Mouse (Mus musculus): ENCODE results near the gene Elmsan1. TPM values are rescaled to one million over a fixed set of nuclear protein-coding genes. Genes with fewer than 3 reads are reported as not detected.

The Elmsan1 gene
- polyA plus RNA-seq, 1 experiment from 2014 or later = 7.4 TPM

DNA sequence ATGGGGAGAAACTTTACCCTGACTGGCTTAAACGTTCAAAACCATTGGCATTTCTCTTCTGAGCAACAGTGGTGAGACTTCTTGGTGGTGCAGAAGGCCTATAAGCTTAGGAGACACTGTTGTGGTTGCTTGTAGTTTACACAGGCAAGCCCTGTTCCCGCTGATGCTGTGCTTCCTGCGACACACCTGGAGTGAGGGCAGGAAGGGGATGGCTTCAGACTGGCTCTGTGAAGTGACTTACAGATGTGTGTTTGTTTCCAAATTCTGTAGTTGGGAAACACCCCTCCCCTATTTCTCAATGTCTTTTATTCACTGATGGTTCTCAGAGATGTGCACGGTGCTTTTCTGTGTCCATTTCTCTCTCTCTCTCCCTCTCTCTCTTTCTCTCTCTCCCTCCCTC, 78.5 kb downstream of the Elmsan1 start:
- no peaks in the 10 kb centered on the region for H3K9me3 ChIP-seq (ENCODE audit: control insufficient read depth, low read length)
- no peak for ATAC-seq (ENCODE audit: insufficient number of reproducible peaks, insufficient read depth, low FRiP score, low read depth)
- H3K36me3 ChIP-seq (ENCODE audit: control insufficient read depth, insufficient read depth, low read length) = peaks cover 25% of the 10 kb centered on the region
- H3K4me2 ChIP-seq (ENCODE audit: low read length) = no peak overlapping the region
- no peak overlapping the region for H3K27ac ChIP-seq (replicated peaks in 1 of 2; ENCODE audit: control insufficient read depth in 1 of 2, insufficient read depth in 1 of 2, low read depth in 2 of 2, low read length in 2 of 2)
- H3K27me3 ChIP-seq (ENCODE audit: control insufficient read depth, insufficient read depth, low read length) = no peaks in the 10 kb centered on the region
- no peak overlapping the region for H3K4me3 ChIP-seq (ENCODE audit: control insufficient read depth in 1 of 2, insufficient read depth in 1 of 2, low read depth in 1 of 2, low read length in 2 of 2)
- WGBS = 65% methylated on average over 4 of the region's 4 CpGs
- no peaks in the 10 kb centered on the region for H3K4me1 ChIP-seq (ENCODE audit: control insufficient read depth in 2 of 2, insufficient read depth in 2 of 2, low read length in 2 of 2)
- no peak overlapping the region for H3K9ac ChIP-seq (ENCODE audit: low read length)

DNA sequence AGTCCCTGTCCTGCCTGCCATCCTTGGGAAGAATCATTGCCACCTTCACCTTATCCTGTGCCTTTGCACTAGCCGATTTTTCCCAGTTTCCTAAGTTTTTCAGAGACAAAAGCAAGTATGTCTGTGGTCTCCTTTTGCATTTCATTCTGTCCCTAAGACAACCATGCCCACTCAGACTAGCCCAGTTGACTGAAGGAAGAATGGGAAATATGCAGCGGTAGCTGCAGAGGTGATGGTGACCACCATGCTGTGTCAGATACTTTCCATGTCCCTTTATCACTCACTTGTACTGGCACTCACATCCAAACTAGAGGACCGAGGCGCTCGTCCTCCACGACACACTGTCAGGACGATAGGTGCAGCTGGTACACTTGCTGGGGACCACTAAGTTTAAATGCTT, 81.5 kb downstream of the Elmsan1 start:
- H3K4me3 ChIP-seq (ENCODE audit: control insufficient read depth in 1 of 2, insufficient read depth in 1 of 2, low read depth in 1 of 2, low read length in 2 of 2) = no peak overlapping the region
- H3K4me1 ChIP-seq (ENCODE audit: control insufficient read depth in 2 of 2, insufficient read depth in 2 of 2, low read length in 2 of 2) = no peaks in the 10 kb centered on the region
- no peak for ATAC-seq (ENCODE audit: insufficient number of reproducible peaks, insufficient read depth, low FRiP score, low read depth)
- H3K36me3 ChIP-seq (ENCODE audit: control insufficient read depth, insufficient read depth, low read length) = peaks cover 21% of the 10 kb centered on the region
- no peak overlapping the region for H3K27ac ChIP-seq (replicated peaks in 1 of 2; ENCODE audit: control insufficient read depth in 1 of 2, insufficient read depth in 1 of 2, low read depth in 2 of 2, low read length in 2 of 2)
- no peak overlapping the region for H3K9ac ChIP-seq (ENCODE audit: low read length)
- no peaks in the 10 kb centered on the region for H3K27me3 ChIP-seq (ENCODE audit: control insufficient read depth, insufficient read depth, low read length)
- H3K9me3 ChIP-seq (ENCODE audit: control insufficient read depth, low read length) = no peaks in the 10 kb centered on the region
- H3K4me2 ChIP-seq (ENCODE audit: low read length) = no peak overlapping the region
- WGBS = 75% methylated on average over 7 of the region's 7 CpGs

DNA sequence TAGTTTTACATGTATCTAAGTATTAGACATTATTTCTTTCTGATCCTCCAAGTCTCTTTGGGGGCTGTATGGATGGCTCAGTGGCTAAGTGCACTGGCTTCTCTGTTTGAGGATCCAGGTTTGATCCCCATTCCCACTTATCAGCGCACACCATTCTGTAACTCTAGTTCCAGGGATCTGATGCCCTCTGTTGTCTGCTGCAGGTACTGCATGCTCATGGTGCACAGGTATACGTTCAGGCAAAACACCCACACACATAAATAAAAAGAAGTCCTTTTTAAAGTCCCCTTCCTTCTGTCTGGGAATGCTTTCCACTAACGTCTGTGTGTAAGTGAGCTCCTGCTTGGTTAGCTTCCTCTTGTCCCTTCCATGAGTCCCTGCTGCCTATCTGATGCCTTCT, 86.4 kb downstream of the Elmsan1 start:
- no peak for ATAC-seq (ENCODE audit: insufficient number of reproducible peaks, insufficient read depth, low FRiP score, low read depth)
- Histone ChIP-seq H3K4me1 (ENCODE audit: control insufficient read depth in 2 of 2, insufficient read depth in 2 of 2, low read length in 2 of 2) (no peaks in the 10 kb centered on the region), H3K27me3 (ENCODE audit: control insufficient read depth, insufficient read depth, low read length) (no peaks in the 10 kb centered on the region), H3K27ac (replicated peaks in 1 of 2; ENCODE audit: control insufficient read depth in 1 of 2, insufficient read depth in 1 of 2, low read depth in 2 of 2, low read length in 2 of 2) (no peak overlapping the region), H3K4me2 (ENCODE audit: low read length) (no peak overlapping the region), H3K36me3 (ENCODE audit: control insufficient read depth, insufficient read depth, low read length) (peaks cover 31% of the 10 kb centered on the region), H3K4me3 (ENCODE audit: control insufficient read depth in 1 of 2, insufficient read depth in 1 of 2, low read depth in 1 of 2, low read length in 2 of 2) (no peak overlapping the region), H3K9me3 (ENCODE audit: control insufficient read depth, low read length) (no peaks in the 10 kb centered on the region), H3K9ac (ENCODE audit: low read length) (no peak overlapping the region)
- 62% methylated on average over 3 of the region's 3 CpGs for WGBS

DNA sequence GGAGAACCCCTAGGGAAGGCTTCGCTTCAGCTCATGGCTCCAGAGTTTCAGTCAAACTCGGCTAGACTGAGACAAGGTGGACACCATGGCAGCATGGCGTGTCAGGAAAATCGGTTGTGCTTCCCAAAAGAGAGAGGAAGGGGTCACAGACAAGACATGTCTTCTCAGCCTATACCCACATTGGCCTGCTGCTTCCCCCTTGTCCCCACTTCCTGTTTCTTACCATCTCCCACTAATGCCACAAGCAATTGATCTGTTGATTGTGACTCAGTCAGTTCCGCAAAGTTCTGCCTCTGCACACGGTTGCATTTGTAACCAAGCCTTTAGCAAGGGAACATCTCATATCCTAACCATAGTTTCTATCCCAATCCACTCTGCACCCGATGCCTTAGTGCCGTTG, 88.8 kb downstream of the Elmsan1 start:
- H3K4me3 ChIP-seq (ENCODE audit: control insufficient read depth in 1 of 2, insufficient read depth in 1 of 2, low read depth in 1 of 2, low read length in 2 of 2) = no peak overlapping the region
- no peaks in the 10 kb centered on the region for H3K9me3 ChIP-seq (ENCODE audit: control insufficient read depth, low read length)
- ATAC-seq (ENCODE audit: insufficient number of reproducible peaks, insufficient read depth, low FRiP score, low read depth) = no peak
- H3K9ac ChIP-seq (ENCODE audit: low read length) = no peak overlapping the region
- WGBS = 90% methylated on average over 8 of the region's 8 CpGs
- no peaks in the 10 kb centered on the region for H3K27me3 ChIP-seq (ENCODE audit: control insufficient read depth, insufficient read depth, low read length)
- peaks cover 16% of the 10 kb centered on the region for H3K36me3 ChIP-seq (ENCODE audit: control insufficient read depth, insufficient read depth, low read length)
- H3K27ac ChIP-seq (replicated peaks in 1 of 2; ENCODE audit: control insufficient read depth in 1 of 2, insufficient read depth in 1 of 2, low read depth in 2 of 2, low read length in 2 of 2) = no peak overlapping the region
- H3K4me2 ChIP-seq (ENCODE audit: low read length) = no peak overlapping the region
- H3K4me1 ChIP-seq (ENCODE audit: control insufficient read depth in 2 of 2, insufficient read depth in 2 of 2, low read length in 2 of 2) = no peaks in the 10 kb centered on the region

GRCm38 (mm10) chr12:84128576-84128975, 90.1 kb downstream of the Elmsan1 start:
- H3K36me3 ChIP-seq (ENCODE audit: control insufficient read depth, insufficient read depth, low read length) = peaks cover 18% of the 10 kb centered on the region
- WGBS = 78% methylated on average over 6 of the region's 6 CpGs

DNA sequence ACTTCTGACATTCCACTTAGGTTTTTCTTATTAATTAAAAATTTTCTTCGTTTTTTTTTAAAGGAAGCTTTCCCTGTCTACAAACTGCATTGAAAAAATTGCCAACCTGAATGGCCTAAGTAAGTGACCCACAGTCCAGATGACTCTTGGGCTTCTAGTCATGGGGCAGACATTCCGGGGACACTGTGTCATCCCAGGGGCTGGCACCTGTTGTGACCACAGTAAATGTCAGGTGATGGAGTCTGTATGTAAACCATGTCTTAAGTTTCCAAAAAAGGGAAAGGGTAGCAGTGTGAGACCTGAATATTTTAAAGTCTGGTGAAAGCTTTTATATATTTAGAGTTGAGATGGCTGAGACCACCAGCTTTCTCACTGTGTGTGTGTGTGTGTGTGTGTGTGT, 91.8 kb downstream of the Elmsan1 start:
- no peak overlapping the region for H3K4me3 ChIP-seq (ENCODE audit: control insufficient read depth in 1 of 2, insufficient read depth in 1 of 2, low read depth in 1 of 2, low read length in 2 of 2)
- 66% methylated on average over 2 of the region's 2 CpGs for WGBS

More at GRCm38 (mm10) chr12:84128576-84128975, 90.1 kb downstream of the Elmsan1 start:
- Histone ChIP-seq H3K4me3 (ENCODE audit: control insufficient read depth in 1 of 2, insufficient read depth in 1 of 2, low read depth in 1 of 2, low read length in 2 of 2) (no peak overlapping the region), H3K27ac (replicated peaks in 1 of 2; ENCODE audit: control insufficient read depth in 1 of 2, insufficient read depth in 1 of 2, low read depth in 2 of 2, low read length in 2 of 2) (no peak overlapping the region), H3K9ac (ENCODE audit: low read length) (no peak overlapping the region), H3K27me3 (ENCODE audit: control insufficient read depth, insufficient read depth, low read length) (no peaks in the 10 kb centered on the region), H3K4me1 (ENCODE audit: control insufficient read depth in 2 of 2, insufficient read depth in 2 of 2, low read length in 2 of 2) (no peaks in the 10 kb centered on the region), H3K4me2 (ENCODE audit: low read length) (no peak overlapping the region), H3K9me3 (ENCODE audit: control insufficient read depth, low read length) (no peaks in the 10 kb centered on the region)
- ATAC-seq (ENCODE audit: insufficient number of reproducible peaks, insufficient read depth, low FRiP score, low read depth) = no peak

GRCm38 (mm10) chr12:84125892-84126291, 92.8 kb downstream of the Elmsan1 start:
- Histone ChIP-seq H3K9ac (ENCODE audit: low read length) (no peak overlapping the region), H3K27me3 (ENCODE audit: control insufficient read depth, insufficient read depth, low read length) (no peaks in the 10 kb centered on the region), H3K4me2 (ENCODE audit: low read length) (no peak overlapping the region), H3K4me1 (ENCODE audit: control insufficient read depth in 2 of 2, insufficient read depth in 2 of 2, low read length in 2 of 2) (no peaks in the 10 kb centered on the region), H3K4me3 (ENCODE audit: control insufficient read depth in 1 of 2, insufficient read depth in 1 of 2, low read depth in 1 of 2, low read length in 2 of 2) (no peak overlapping the region), H3K27ac (replicated peaks in 1 of 2; ENCODE audit: control insufficient read depth in 1 of 2, insufficient read depth in 1 of 2, low read depth in 2 of 2, low read length in 2 of 2) (no peak overlapping the region), H3K9me3 (ENCODE audit: control insufficient read depth, low read length) (no peaks in the 10 kb centered on the region), H3K36me3 (ENCODE audit: control insufficient read depth, insufficient read depth, low read length) (peaks cover 12% of the 10 kb centered on the region; the same call in 1 of the 2 replicates)
- no peak for ATAC-seq (ENCODE audit: insufficient number of reproducible peaks, insufficient read depth, low FRiP score, low read depth)
- WGBS = 74% methylated on average over 12 of the region's 12 CpGs

More for the DNA sequence above, 91.8 kb downstream of the Elmsan1 start:
- H3K4me1 ChIP-seq (ENCODE audit: control insufficient read depth in 2 of 2, insufficient read depth in 2 of 2, low read length in 2 of 2) = no peaks in the 10 kb centered on the region
- no peak for ATAC-seq (ENCODE audit: insufficient number of reproducible peaks, insufficient read depth, low FRiP score, low read depth)
- no peaks in the 10 kb centered on the region for H3K9me3 ChIP-seq (ENCODE audit: control insufficient read depth, low read length)
- no peak overlapping the region for H3K4me2 ChIP-seq (ENCODE audit: low read length)
- H3K9ac ChIP-seq (ENCODE audit: low read length) = no peak overlapping the region
- H3K27ac ChIP-seq (replicated peaks in 1 of 2; ENCODE audit: control insufficient read depth in 1 of 2, insufficient read depth in 1 of 2, low read depth in 2 of 2, low read length in 2 of 2) = no peak overlapping the region
- no peaks in the 10 kb centered on the region for H3K27me3 ChIP-seq (ENCODE audit: control insufficient read depth, insufficient read depth, low read length)
- peaks cover 16% of the 10 kb centered on the region for H3K36me3 ChIP-seq (ENCODE audit: control insufficient read depth, insufficient read depth, low read length)

- H3K36me3 ChIP-seq (ENCODE audit: control insufficient read depth, insufficient read depth, low read length) = no peaks in the 10 kb centered on the region
- WGBS = 92% methylated on average over 5 of the region's 5 CpGs
- H3K4me1 ChIP-seq (ENCODE audit: control insufficient read depth in 2 of 2, insufficient read depth in 2 of 2, low read length in 2 of 2) = peaks cover 0 to 7% of the 10 kb centered on the region in 2 experiments; a peak in 2 of 4 replicates
- H3K27me3 ChIP-seq (ENCODE audit: control insufficient read depth, insufficient read depth, low read length) = no peaks in the 10 kb centered on the region
- no peak overlapping the region for H3K9ac ChIP-seq (ENCODE audit: low read length)
- ATAC-seq (ENCODE audit: insufficient number of reproducible peaks, insufficient read depth, low FRiP score, low read depth) = no peak
- no peak overlapping the region for H3K27ac ChIP-seq (replicated peaks in 1 of 2; ENCODE audit: control insufficient read depth in 1 of 2, insufficient read depth in 1 of 2, low read depth in 2 of 2, low read length in 2 of 2)
- no peaks in the 10 kb centered on the region for H3K9me3 ChIP-seq (ENCODE audit: control insufficient read depth, low read length)
- no peak overlapping the region for H3K4me3 ChIP-seq (ENCODE audit: control insufficient read depth in 1 of 2, insufficient read depth in 1 of 2, low read depth in 1 of 2, low read length in 2 of 2)
- no peak overlapping the region for H3K4me2 ChIP-seq (ENCODE audit: low read length)
Measured at GRCm38 (mm10) chr12:84119584-84119983, 99.1 kb downstream of the Elmsan1 start.
